Mouse (Mus musculus): ENCODE measurements around the gene Atp5s. TPM values are rescaled to one million over a fixed set of nuclear protein-coding genes. Genes with fewer than 3 reads are reported as not detected.
A peak's percentile ranks its signal among the peaks of the same experiment; 100 is the strongest.

Gene Atp5s
- 10 to 100 TPM; 10.6 to 11.0 TPM for total RNA-seq (2021)
- long read RNA-seq, experiment 1, transcript Atp5s-201 (5 exons, 1,485 nt) = major isoform, 6 of 10 reads
- long read RNA-seq, experiment 1, partial matches to known transcripts = 2 of 10 reads
- long read RNA-seq, experiment 1, other reads (novel, unspliced or antisense) = 2 of 10 reads
- long read RNA-seq, experiment 2, partial matches to known transcripts = 2 of 10 reads
- long read RNA-seq, experiment 2, other reads (novel, unspliced or antisense) = 5 of 10 reads

- peak; percentile 87 to 96 for DNase-seq (ENCODE audit: low spot score in 2 of 2)
Measured at GRCm38 (mm10) chr12:69724711-69725460, at the start of gene Atp5s, which contains the start of gene L2hgdh. TSS of gene Atp5s (plus strand) at chr12:69724950. TSS of gene L2hgdh (minus strand) at chr12:69724873.

- DNase-seq (ENCODE audit: low spot score in 2 of 2) = no peak
Measured at GRCm38 (mm10) chr12:69676157-69676556, 48.6 kb upstream of the Atp5s start.

- peak; percentile 29 to 46 for DNase-seq (ENCODE audit: low spot score in 2 of 2)
Measured at GRCm38 (mm10) chr12:69680635-69681565, 43.9 kb upstream of the Atp5s start.

GRCm38 (mm10) chr12:69681566-69682061 lies 43.1 kb upstream of the Atp5s start, which contains the start of gene Sos2:
TSS of gene Sos2 (minus strand) at chr12:69681852.
- DNase-seq (ENCODE audit: low spot score in 2 of 2) = peak; percentile 51 to 69

- peak; percentile 78 to 87 for DNase-seq (ENCODE audit: low spot score in 2 of 2)
Measured at GRCm38 (mm10) chr12:69682065-69682787, 42.5 kb upstream of the Atp5s start.

GRCm38 (mm10) chr12:69682788-69683419 lies 41.8 kb upstream of the Atp5s start:
- no peak for DNase-seq (ENCODE audit: low spot score in 2 of 2)

- DNase-seq (ENCODE audit: low spot score in 2 of 2) = peak; percentile 43 to 83
Measured at GRCm38 (mm10) chr12:69683537-69683936, 41.2 kb upstream of the Atp5s start.

GRCm38 (mm10) chr12:69688368-69688767 lies 36.4 kb upstream of the Atp5s start:
- no peak for DNase-seq (ENCODE audit: low spot score in 2 of 2)

GRCm38 (mm10) chr12:69689094-69689493 lies 35.7 kb upstream of the Atp5s start:
- no peak for DNase-seq (ENCODE audit: low spot score in 2 of 2)

- no peak for DNase-seq (ENCODE audit: low spot score in 2 of 2)
Measured at GRCm38 (mm10) chr12:69690714-69691113, 34.0 kb upstream of the Atp5s start.

GRCm38 (mm10) chr12:69693471-69693870 lies 31.3 kb upstream of the Atp5s start:
- DNase-seq (ENCODE audit: low spot score in 2 of 2) = no peak

GRCm38 (mm10) chr12:69696746-69697145 lies 28.0 kb upstream of the Atp5s start:
- peak in 1 of 2 experiments; percentile 33 for DNase-seq (ENCODE audit: low spot score in 2 of 2)

- DNase-seq (ENCODE audit: low spot score in 2 of 2) = no peak
Measured at GRCm38 (mm10) chr12:69698352-69698751, 26.4 kb upstream of the Atp5s start.

- no peak for DNase-seq (ENCODE audit: low spot score in 2 of 2)
Measured at GRCm38 (mm10) chr12:69704799-69705458, 19.8 kb upstream of the Atp5s start.

- DNase-seq (ENCODE audit: low spot score in 2 of 2) = no peak
Measured at GRCm38 (mm10) chr12:69713628-69714027, 11.1 kb upstream of the Atp5s start.

- peak in 1 of 2 experiments; percentile 13 for DNase-seq (ENCODE audit: low spot score in 2 of 2)
Measured at GRCm38 (mm10) chr12:69722857-69723256, 1.9 kb upstream of the Atp5s start.

- DNase-seq (ENCODE audit: low spot score in 2 of 2) = no peak
Measured at GRCm38 (mm10) chr12:69723376-69723775, 1.4 kb upstream of the Atp5s start.

- no peak for DNase-seq (ENCODE audit: low spot score in 2 of 2)
Measured at GRCm38 (mm10) chr12:69724018-69724710, 586 bp upstream of the Atp5s start.

- DNase-seq (ENCODE audit: low spot score in 2 of 2) = no peak
Measured at GRCm38 (mm10) chr12:69729246-69729645, 4.5 kb downstream of the Atp5s start.
